Mouse (Mus musculus) midbrain, embryonic 13.5 days (tissue): ENCODE measurements at regions not wholly inside any gene's neighbourhood (a gene's known extent, or its start where the extent isn't known, plus 50 kb on each side); places are given as distances from the start of the nearest gene placed in this dataset.

Experiments used
- ATAC-seq: fragments of 200-750 bp; cut with Nextera tagmentation; 2 replicates; pipeline ENCODE4 v1.8.0; 2017; ENCODE audit warnings: mild to moderate bottlenecking, moderate TSS enrichment, moderate library complexity
- H3K27ac ChIP-seq: fragments of 300-500 bp; sonication (generic); 2 replicates; pipeline ENCODE4 v1.5.1; 2015; ENCODE audit warnings: inconsistent platforms, mild to moderate bottlenecking, moderate library complexity
- H3K27me3 ChIP-seq: fragments of 300-500 bp; sonication (generic); 2 replicates; pipeline ENCODE4 v1.6.1; 2015; ENCODE audit warnings: mild to moderate bottlenecking, inconsistent platforms
- H3K36me3 ChIP-seq: fragments of 300-500 bp; sonication (generic); 2 replicates; pipeline ENCODE4 v1.6.1; 2015; ENCODE audit warnings: mild to moderate bottlenecking, inconsistent platforms
- H3K4me1 ChIP-seq: fragments of 300-500 bp; sonication (generic); replicated peaks from 2 replicates; pipeline ENCODE4 v1.6.1; 2015; ENCODE audit warnings: inconsistent platforms
- H3K4me2 ChIP-seq: fragments of 300-500 bp; sonication (generic); replicated peaks from 2 replicates; pipeline ENCODE4 v1.6.1; 2015; ENCODE audit warnings: moderate library complexity, mild to moderate bottlenecking, inconsistent platforms
- H3K4me3 ChIP-seq: fragments of 300-500 bp; sonication (generic); replicated peaks from 2 replicates; pipeline ENCODE4 v1.5.1; 2015; ENCODE audit warnings: mild to moderate bottlenecking, inconsistent platforms
- H3K9ac ChIP-seq: fragments of 300-500 bp; sonication (generic); replicated peaks from 2 replicates; pipeline ENCODE4 v1.6.1; 2015; ENCODE audit warnings: mild to moderate bottlenecking, inconsistent platforms
- H3K9me3 ChIP-seq: fragments of 300-500 bp; sonication (generic); 2 replicates; pipeline ENCODE4 v1.6.1; 2016; ENCODE audit warnings: mild to moderate bottlenecking, inconsistent platforms
- WGBS: fragments of 180-500 bp; shearing (Covaris S2); methylation state at CpG from one replicate; pipeline ENCODE4 v1.1.7; 2015; 5-methylcytosine and 5-hydroxymethylcytosine counted together

DNA sequence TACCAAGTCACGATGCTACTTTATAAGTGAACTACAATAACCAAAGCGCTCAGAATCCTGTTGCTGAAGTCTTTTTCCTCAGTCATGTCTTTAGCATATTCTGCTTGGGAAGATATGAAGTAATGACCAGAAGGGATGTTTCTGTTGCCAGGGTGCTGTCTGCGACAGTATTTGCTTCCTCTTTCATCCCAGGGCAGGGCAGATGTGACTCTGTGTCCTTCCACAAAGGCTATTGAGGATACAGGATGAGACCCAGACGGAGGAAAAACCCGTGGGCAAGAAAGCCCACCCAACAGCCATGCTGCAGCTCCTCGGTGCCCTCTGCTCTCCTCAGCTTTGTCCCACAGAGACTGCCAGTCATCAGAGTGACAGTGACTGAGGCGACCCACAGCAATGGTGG, 148.6 kb upstream of the Rpl34 start:
- Histone ChIP-seq H3K36me3 (no peaks in the 10 kb centered on the region), H3K9me3 (no peaks in the 10 kb centered on the region), H3K4me3 (no peak overlapping the region), H3K4me2 (no peak overlapping the region), H3K27me3 (no peaks in the 10 kb centered on the region), H3K4me1 (no peaks in the 10 kb centered on the region), H3K9ac (no peak overlapping the region), H3K27ac (no peak overlapping the region)
- 92% methylated on average over 7 of the region's 7 CpGs for WGBS
- ATAC-seq, result no peak

DNA sequence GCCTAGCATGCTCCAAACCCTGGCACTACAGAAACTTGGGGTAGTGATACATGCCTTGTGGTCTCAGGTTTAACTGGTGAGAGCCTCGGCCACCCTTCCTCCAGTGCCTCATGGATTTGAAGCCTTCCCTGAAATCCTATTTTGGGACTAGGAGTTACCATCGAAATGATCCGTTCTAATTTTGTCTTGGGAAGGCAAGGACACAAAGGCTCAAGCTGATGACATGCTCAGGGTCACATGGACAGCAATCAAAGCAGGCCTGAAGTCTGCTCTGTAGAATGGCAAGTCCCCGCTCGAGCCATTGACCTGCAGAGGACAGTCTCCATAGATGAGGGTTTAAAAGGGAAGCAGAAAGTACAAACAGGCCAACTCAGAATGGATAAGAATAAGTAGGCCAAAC, 147.8 kb upstream of the Rpl34 start:
- Histone ChIP-seq H3K4me3 (no peak overlapping the region), H3K27me3 (no peaks in the 10 kb centered on the region), H3K9me3 (no peaks in the 10 kb centered on the region), H3K36me3 (no peaks in the 10 kb centered on the region), H3K9ac (no peak overlapping the region), H3K4me2 (no peak overlapping the region), H3K4me1 (no peaks in the 10 kb centered on the region), H3K27ac (no peak overlapping the region)
- no peak for ATAC-seq
- WGBS, result 90% methylated on average over 5 of the region's 5 CpGs

DNA sequence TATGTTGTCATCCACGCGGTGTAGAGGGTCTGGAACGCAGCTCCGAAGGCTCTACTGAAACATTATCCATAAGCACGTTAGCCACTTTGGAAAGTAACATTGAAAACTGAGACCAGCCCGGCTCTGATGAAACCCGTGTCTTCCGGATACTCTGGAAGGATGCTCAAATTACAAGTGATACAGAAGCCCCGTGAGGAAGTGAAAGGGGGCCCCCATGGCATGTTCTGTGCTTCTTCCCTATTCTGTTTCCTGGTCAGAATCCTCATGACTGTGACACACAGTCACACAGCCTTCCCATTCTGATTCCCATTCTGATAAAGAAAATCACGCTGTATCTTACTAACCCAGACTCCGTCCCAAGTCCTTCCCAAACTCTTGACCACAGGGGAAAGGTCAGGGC, 143.5 kb upstream of the Rpl34 start:
- no peaks in the 10 kb centered on the region for H3K4me1 ChIP-seq
- no peak overlapping the region for H3K4me3 ChIP-seq
- 91% methylated on average over 11 of the region's 11 CpGs for WGBS
- H3K4me2 ChIP-seq, result no peak overlapping the region
- H3K36me3 ChIP-seq, result no peaks in the 10 kb centered on the region
- no peaks in the 10 kb centered on the region for H3K9me3 ChIP-seq
- no peaks in the 10 kb centered on the region for H3K27me3 ChIP-seq
- no peak overlapping the region for H3K27ac ChIP-seq
- no peak for ATAC-seq
- no peak overlapping the region for H3K9ac ChIP-seq

GRCm38 (mm10) chr3:130866952-130867632, 136.9 kb upstream of the Rpl34 start:
- Histone ChIP-seq H3K4me1 (no peaks in the 10 kb centered on the region), H3K9me3 (no peaks in the 10 kb centered on the region), H3K4me2 (no peak overlapping the region), H3K4me3 (no peak overlapping the region), H3K27me3 (no peaks in the 10 kb centered on the region; the same call in 1 of the 2 replicates), H3K9ac (no peak overlapping the region), H3K36me3 (no peaks in the 10 kb centered on the region), H3K27ac (no peak overlapping the region)
- no peak for ATAC-seq
- 83% methylated on average over 19 of the region's 19 CpGs for WGBS

DNA sequence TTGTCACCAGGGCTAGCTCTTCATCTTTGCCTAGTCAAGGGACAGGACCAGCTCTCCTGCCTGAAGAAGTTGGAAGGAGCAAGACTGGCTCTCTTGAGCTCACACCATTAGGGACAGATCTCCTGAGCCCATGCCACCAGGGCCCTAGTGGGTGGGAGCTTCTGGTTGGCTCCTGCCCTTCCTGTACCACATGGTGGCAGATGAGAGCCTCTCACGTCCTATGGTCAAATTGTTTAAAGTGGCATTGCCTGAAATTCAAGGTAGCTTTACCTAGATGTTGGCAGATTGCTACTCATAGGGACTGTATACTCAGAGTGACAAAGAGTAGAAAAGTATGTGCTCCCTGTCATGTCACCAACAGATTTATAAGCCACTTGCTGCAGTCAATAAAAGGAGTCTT, 134.6 kb upstream of the Rpl34 start:
- no peak for ATAC-seq
- Histone ChIP-seq H3K27ac (no peak overlapping the region), H3K4me3 (no peak overlapping the region), H3K4me2 (no peak overlapping the region), H3K9me3 (no peaks in the 10 kb centered on the region), H3K9ac (no peak overlapping the region), H3K27me3 (no peaks in the 10 kb centered on the region; the same call in 1 of the 2 replicates), H3K4me1 (no peaks in the 10 kb centered on the region), H3K36me3 (no peaks in the 10 kb centered on the region)
- WGBS, result 81% methylated on average over 1 of the region's 1 CpGs

- Histone ChIP-seq H3K36me3 (no peaks in the 10 kb centered on the region), H3K9ac (no peak overlapping the region), H3K4me3 (no peak overlapping the region), H3K27me3 (no peaks in the 10 kb centered on the region; the same call in 1 of the 2 replicates), H3K27ac (no peak overlapping the region), H3K4me1 (no peaks in the 10 kb centered on the region), H3K9me3 (no peaks in the 10 kb centered on the region), H3K4me2 (no peak overlapping the region)
- WGBS, result 93% methylated on average over 5 of the region's 5 CpGs
- no peak for ATAC-seq
These were observed 133.2 kb upstream of the Rpl34 start for GRCm38 (mm10) chr3:130863376-130863775.

DNA sequence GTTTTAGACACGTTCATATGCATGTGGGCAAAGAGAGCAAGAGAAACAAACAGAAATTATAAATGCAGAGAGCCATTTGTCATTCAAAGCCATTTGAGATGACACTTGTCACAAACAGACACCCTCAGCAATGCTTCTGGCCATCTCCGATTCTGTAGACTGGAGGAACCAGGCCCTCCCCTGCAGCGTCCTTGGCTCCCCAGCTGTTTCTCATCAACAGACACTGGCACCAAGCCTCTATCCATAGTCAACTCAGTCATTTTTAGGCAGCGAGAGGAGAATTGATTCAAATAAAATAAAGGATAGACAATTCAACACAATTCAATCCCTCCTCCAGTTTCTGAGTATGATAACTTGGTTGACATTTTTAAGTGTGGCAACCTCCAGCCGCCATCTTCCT, 130.1 kb upstream of the Rpl34 start:
- no peak overlapping the region for H3K4me2 ChIP-seq
- no peaks in the 10 kb centered on the region; the same call in 1 of the 2 replicates for H3K27me3 ChIP-seq
- no peaks in the 10 kb centered on the region for H3K9me3 ChIP-seq
- H3K27ac ChIP-seq, result no peak overlapping the region
- H3K9ac ChIP-seq, result no peak overlapping the region
- H3K36me3 ChIP-seq, result no peaks in the 10 kb centered on the region
- no peaks in the 10 kb centered on the region for H3K4me1 ChIP-seq
- ATAC-seq, result no peak
- WGBS, result 93% methylated on average over 5 of the region's 5 CpGs
- H3K4me3 ChIP-seq, result no peak overlapping the region

GRCm38 (mm10) chr3:130853866-130854265, 123.7 kb upstream of the Rpl34 start:
- 92% methylated on average over 9 of the region's 9 CpGs for WGBS
- no peak overlapping the region for H3K9ac ChIP-seq
- H3K27ac ChIP-seq, result no peak overlapping the region
- no peak overlapping the region for H3K4me3 ChIP-seq
- H3K9me3 ChIP-seq, result no peaks in the 10 kb centered on the region
- H3K36me3 ChIP-seq, result no peaks in the 10 kb centered on the region
- no peaks in the 10 kb centered on the region for H3K27me3 ChIP-seq
- H3K4me1 ChIP-seq, result no peaks in the 10 kb centered on the region
- no peak for ATAC-seq
- no peak overlapping the region for H3K4me2 ChIP-seq

DNA sequence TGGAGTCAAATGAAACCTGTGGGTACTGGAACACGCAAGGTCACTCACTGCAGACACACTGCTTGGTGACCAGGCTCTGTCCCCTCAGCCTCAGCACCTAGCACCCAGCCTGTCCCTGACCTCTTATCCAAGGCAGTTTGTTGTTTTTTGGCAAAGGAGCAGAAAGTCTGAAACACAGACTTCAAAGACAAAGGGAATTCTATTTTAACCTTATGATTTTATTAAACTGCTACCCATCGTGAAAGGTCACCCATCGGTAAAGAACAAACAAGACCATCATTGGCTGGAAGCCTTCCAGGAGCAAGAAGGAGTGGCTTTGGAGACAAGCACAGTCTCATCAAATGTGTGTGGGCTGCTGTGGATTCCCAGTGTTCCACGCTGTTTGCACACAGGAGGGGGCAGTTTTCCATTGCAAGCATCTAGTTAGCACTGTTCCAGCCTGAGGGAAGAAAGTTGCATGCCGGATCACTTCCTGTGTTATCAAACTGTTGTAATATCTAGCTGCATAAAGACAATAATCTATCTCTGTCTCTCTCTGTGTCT, 120.6 kb upstream of the Rpl34 start:
- Histone ChIP-seq H3K36me3 (no peaks in the 10 kb centered on the region), H3K27ac (no peak overlapping the region), H3K4me1 (no peaks in the 10 kb centered on the region), H3K4me2 (no peak overlapping the region), H3K27me3 (no peaks in the 10 kb centered on the region), H3K9ac (no peak overlapping the region), H3K9me3 (no peaks in the 10 kb centered on the region), H3K4me3 (no peak overlapping the region)
- no peak for ATAC-seq
- WGBS, result 73% methylated on average over 5 of the region's 5 CpGs

GRCm38 (mm10) chr3:130841755-130842154, 111.6 kb upstream of the Rpl34 start:
- Histone ChIP-seq H3K4me1 (no peaks in the 10 kb centered on the region), H3K36me3 (no peaks in the 10 kb centered on the region), H3K27ac (no peak overlapping the region), H3K27me3 (no peaks in the 10 kb centered on the region), H3K4me2 (no peak overlapping the region), H3K4me3 (no peak overlapping the region), H3K9ac (no peak overlapping the region), H3K9me3 (no peaks in the 10 kb centered on the region)
- ATAC-seq, result no peak
- WGBS, result 96% methylated on average over 1 of the region's 1 CpGs

GRCm38 (mm10) chr3:130839924-130840440, 109.8 kb upstream of the Rpl34 start:
- 80% methylated on average over 9 of the region's 9 CpGs for WGBS
- Histone ChIP-seq H3K27ac (no peak overlapping the region), H3K9me3 (no peaks in the 10 kb centered on the region), H3K36me3 (no peaks in the 10 kb centered on the region), H3K4me1 (no peaks in the 10 kb centered on the region), H3K4me2 (no peak overlapping the region), H3K9ac (no peak overlapping the region), H3K4me3 (no peak overlapping the region), H3K27me3 (no peaks in the 10 kb centered on the region)
- ATAC-seq, result no peak

GRCm38 (mm10) chr3:130838626-130839422, 108.6 kb upstream of the Rpl34 start:
- H3K9ac ChIP-seq, result no peak overlapping the region
- WGBS, result 78% methylated on average over 19 of the region's 19 CpGs
- H3K9me3 ChIP-seq, result no peaks in the 10 kb centered on the region
- ATAC-seq, result no peak
- H3K4me1 ChIP-seq, result peaks cover under 1% of the 10 kb centered on the region; the same call in 1 of the 2 replicates
- no peak overlapping the region for H3K4me2 ChIP-seq
- no peak overlapping the region for H3K4me3 ChIP-seq
- H3K27ac ChIP-seq, result peak overlapping the region; percentile 51; the same call in 1 of the 2 replicates
- no peaks in the 10 kb centered on the region for H3K27me3 ChIP-seq
- H3K36me3 ChIP-seq, result no peaks in the 10 kb centered on the region
